Mouse (Mus musculus) midbrain, embryonic 10.5 days (tissue): Measurements from ENCODE around the gene Gm37240. TPM values are rescaled to one million over a fixed set of nuclear protein-coding genes. Genes with fewer than 3 reads are reported as not detected.

Experiments used
- DNase-seq: peaks from one replicate; pipeline ENCODE4 v3.0.0-alpha.2; 2017; ENCODE audit warnings: low spot score
- H3K27ac ChIP-seq: fragments of 300-500 bp; sonication (generic); replicated peaks from 2 replicates; pipeline ENCODE4 v1.5.1; 2016; ENCODE audit warnings: mild to moderate bottlenecking
- H3K27me3 ChIP-seq: fragments of 300-500 bp; sonication (generic); 2 replicates; pipeline ENCODE4 v1.6.1; 2016; ENCODE audit warnings: low read depth, mild to moderate bottlenecking; ENCODE audit not compliant: poor library complexity, severe bottlenecking
- H3K36me3 ChIP-seq: fragments of 300-500 bp; sonication (generic); 2 replicates; pipeline ENCODE4 v1.6.1; 2016; ENCODE audit warnings: mild to moderate bottlenecking, moderate library complexity
- H3K4me1 ChIP-seq: fragments of 300-500 bp; sonication (generic); 2 replicates; pipeline ENCODE4 v1.6.1; 2016
- H3K4me3 ChIP-seq: fragments of 300-500 bp; sonication (generic); 2 replicates; pipeline ENCODE4 v1.5.1; 2016; ENCODE audit warnings: mild to moderate bottlenecking, moderate library complexity
- H3K9me3 ChIP-seq: fragments of 300-500 bp; sonication (generic); replicated peaks from 2 replicates; pipeline ENCODE4 v1.6.1; 2016; ENCODE audit warnings: mild to moderate bottlenecking
- WGBS: fragments of 180-500 bp; shearing (Covaris S2); methylation state at CpG from one replicate; pipeline ENCODE4 v1.1.7; 2016; 5-methylcytosine and 5-hydroxymethylcytosine counted together
- polyA plus RNA-seq: library from polyadenylated mRNA; unstranded; fragments of >200 nt; fragmentation: Nextera tagmentation; extraction: Ambion mirVana; gene quantifications from 2 replicates; pipeline ENCODE4 v1.2.1, GENCODE M21; 2016

The Gm37240 gene
- polyA plus RNA-seq, 1 experiment from 2014 or later, result 0.44 TPM

DNA sequence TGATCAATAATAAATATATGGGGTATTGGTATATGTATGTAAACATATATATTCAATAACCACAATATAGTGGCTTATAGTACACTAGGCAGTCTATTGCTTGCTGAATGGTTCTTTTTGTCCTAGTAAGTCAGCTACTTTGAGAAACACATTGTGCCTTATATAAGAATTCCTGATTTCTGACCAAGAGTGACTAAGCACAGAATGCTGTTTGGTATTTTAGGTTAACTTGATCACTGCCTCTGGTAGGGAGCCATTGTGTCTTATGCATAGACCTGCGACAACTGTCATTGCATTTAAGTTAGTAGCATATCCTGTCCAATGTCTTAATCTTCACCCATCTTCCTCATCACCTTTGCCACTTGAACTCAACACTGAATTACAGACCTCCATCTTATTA lies 267.6 kb downstream of the Gm37240 start:
- Histone ChIP-seq H3K27me3 (no peaks in the 10 kb centered on the region), H3K9me3 (no peaks in the 10 kb centered on the region), H3K36me3 (peaks cover 38% of the 10 kb centered on the region), H3K4me1 (no peaks in the 10 kb centered on the region), H3K27ac (no peak overlapping the region), H3K4me3 (no peak overlapping the region)
- 94% methylated on average over 1 of the region's 1 CpGs for WGBS
- no peak for DNase-seq

DNA sequence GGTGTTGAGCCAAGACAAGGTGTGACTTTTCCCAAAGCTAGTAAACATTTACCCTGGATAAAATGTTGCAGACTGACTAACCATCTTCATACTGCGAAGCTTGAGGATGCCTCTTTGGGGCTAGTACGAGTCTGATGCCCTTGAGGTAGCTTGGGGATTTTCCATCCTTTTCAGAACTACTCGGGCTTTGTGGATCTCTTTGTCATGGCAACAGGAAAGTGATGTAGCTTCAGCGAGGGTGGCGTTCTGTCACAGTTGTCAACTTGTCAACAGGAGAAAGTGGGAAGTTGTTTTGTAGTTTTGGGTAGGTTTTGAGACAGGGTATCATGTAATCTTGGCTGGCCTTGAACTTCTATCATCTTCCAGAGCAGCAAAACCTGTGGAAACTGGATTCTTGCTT lies 268.0 kb downstream of the Gm37240 start:
- H3K36me3 ChIP-seq, result peaks cover 38% of the 10 kb centered on the region
- no peaks in the 10 kb centered on the region for H3K9me3 ChIP-seq
- no peak for DNase-seq
- H3K27ac ChIP-seq, result no peak overlapping the region
- H3K4me1 ChIP-seq, result no peaks in the 10 kb centered on the region
- WGBS, result 86% methylated on average over 5 of the region's 5 CpGs
- no peak overlapping the region for H3K4me3 ChIP-seq
- H3K27me3 ChIP-seq, result no peaks in the 10 kb centered on the region

DNA sequence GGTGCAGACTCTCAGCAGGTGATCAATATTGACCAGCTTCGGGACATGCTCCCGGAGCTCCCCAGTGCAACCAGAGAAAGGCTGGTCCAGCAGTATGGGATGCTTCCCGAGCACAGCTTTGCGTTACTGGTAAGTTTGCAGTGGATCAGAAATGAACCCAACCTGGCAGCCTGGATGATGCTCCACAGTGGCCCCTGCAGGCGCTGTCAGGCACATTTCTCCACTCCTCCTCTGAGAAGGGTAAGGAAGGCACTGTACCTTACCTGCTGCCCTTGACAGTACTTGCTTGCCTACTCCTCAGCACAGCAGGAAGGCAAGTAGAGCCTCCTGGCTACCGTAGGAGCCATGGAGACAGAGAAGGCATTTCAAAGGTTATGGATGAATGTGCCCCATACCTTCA lies 268.4 kb downstream of the Gm37240 start:
- Histone ChIP-seq H3K4me3 (no peak overlapping the region), H3K36me3 (peaks cover 38% of the 10 kb centered on the region), H3K9me3 (no peaks in the 10 kb centered on the region), H3K27ac (no peak overlapping the region), H3K4me1 (no peaks in the 10 kb centered on the region), H3K27me3 (no peaks in the 10 kb centered on the region)
- no peak for DNase-seq
- WGBS, result 86% methylated on average over 6 of the region's 6 CpGs

DNA sequence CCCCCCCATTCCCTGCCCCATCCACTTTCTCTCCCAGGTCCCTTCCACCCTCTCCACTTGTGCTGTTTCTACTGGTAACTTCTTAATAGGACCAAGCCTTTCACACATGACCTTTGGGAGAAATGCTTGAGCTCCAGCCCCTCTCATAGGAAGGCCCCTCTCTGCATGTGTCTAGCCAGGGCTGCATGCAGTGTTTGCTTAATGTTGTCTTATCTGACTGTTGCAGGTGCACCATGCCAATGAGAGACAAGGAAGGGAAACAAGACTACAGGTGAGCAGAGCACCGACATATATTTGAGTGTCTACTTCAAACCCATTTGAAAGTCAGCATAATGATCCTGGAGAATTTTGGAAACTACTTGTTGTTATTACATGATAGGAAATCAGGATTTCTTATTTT lies 270.9 kb downstream of the Gm37240 start:
- 91% methylated on average over 1 of the region's 1 CpGs for WGBS
- no peak overlapping the region for H3K4me3 ChIP-seq
- no peak for DNase-seq
- H3K27ac ChIP-seq, result no peak overlapping the region
- peaks cover 32% of the 10 kb centered on the region for H3K36me3 ChIP-seq
- H3K4me1 ChIP-seq, result no peaks in the 10 kb centered on the region
- H3K27me3 ChIP-seq, result no peaks in the 10 kb centered on the region
- no peaks in the 10 kb centered on the region for H3K9me3 ChIP-seq

DNA sequence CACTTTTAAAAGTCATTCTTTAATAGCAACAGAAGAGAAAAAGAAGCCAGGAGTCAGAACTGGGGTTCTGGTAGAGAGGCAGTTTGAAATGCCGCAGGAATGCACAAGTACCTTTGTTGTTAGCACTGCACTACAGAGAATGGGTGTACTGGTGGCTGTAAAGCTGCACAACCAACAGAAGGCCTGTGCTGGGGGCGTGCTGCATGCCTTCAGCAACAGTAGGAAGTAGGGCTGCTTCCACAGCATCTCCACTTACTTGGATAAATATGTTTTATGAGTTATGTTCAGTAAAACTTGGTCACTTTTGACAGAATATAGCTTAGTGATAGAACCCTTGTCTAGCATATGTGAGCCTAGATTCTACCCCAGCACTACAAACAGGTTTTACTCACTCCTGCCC lies 279.6 kb downstream of the Gm37240 start:
- peaks cover 11% of the 10 kb centered on the region; the same call in 1 of the 2 replicates for H3K36me3 ChIP-seq
- DNase-seq, result no peak
- no peaks in the 10 kb centered on the region for H3K27me3 ChIP-seq
- 97% methylated on average over 2 of the region's 2 CpGs for WGBS
- no peak overlapping the region for H3K4me3 ChIP-seq
- H3K27ac ChIP-seq, result no peak overlapping the region
- H3K4me1 ChIP-seq, result no peaks in the 10 kb centered on the region
- no peaks in the 10 kb centered on the region for H3K9me3 ChIP-seq

DNA sequence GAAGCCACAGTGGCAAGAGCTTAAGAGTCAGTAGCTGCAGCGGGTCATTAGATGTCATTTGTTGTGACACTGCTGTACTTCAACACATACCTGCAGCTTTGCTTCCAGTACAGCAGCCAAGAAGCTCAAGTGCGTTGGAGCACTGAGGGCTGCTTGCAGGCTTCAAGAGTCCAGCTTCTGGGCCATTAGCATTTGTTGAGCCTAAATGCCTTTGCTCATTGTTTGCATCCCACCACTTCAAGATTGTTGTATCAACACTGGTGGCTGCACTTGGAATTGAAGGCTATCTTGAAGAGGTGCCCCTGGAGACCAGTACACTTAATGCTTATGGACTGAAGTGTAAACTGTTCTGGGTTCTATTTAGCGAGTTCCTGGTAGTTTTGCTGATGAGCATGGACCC lies 280.4 kb downstream of the Gm37240 start:
- no peak overlapping the region for H3K4me3 ChIP-seq
- peaks cover 3% of the 10 kb centered on the region; the same call in 1 of the 2 replicates for H3K4me1 ChIP-seq
- no peaks in the 10 kb centered on the region for H3K27me3 ChIP-seq
- peaks cover 11% of the 10 kb centered on the region; the same call in 1 of the 2 replicates for H3K36me3 ChIP-seq
- whole genome bisulfite sequencing, result 95% methylated on average over 3 of the region's 3 CpGs
- DNase-seq, result no peak
- H3K9me3 ChIP-seq, result no peaks in the 10 kb centered on the region
- H3K27ac ChIP-seq, result no peak overlapping the region

DNA sequence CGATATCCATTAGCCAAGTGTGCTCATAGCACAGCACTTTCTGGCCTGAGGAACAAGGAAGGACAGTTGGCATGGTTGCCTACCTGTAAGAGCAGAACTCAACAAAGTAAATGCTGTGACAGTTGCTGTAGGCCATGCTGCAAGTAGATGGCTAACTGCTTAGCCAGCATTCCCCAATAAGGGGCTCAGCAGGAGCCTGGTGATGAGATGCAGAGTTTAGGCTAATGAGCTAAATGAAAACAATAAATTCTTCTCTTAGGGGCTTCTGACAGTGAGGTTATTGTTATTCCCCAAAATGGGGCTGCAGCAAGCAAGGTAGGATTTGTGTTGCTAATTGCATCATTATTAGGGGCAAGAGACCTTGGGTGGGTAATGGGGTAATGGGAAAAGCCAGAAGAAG lies 283.5 kb downstream of the Gm37240 start:
- Histone ChIP-seq H3K4me3 (no peak overlapping the region), H3K27me3 (no peaks in the 10 kb centered on the region), H3K36me3 (peaks cover 8% of the 10 kb centered on the region; the same call in 1 of the 2 replicates), H3K4me1 (peaks cover 9% of the 10 kb centered on the region; the same call in 1 of the 2 replicates), H3K27ac (no peak overlapping the region), H3K9me3 (no peaks in the 10 kb centered on the region)
- 88% methylated on average over 1 of the region's 1 CpGs for WGBS
- no peak for DNase-seq

DNA sequence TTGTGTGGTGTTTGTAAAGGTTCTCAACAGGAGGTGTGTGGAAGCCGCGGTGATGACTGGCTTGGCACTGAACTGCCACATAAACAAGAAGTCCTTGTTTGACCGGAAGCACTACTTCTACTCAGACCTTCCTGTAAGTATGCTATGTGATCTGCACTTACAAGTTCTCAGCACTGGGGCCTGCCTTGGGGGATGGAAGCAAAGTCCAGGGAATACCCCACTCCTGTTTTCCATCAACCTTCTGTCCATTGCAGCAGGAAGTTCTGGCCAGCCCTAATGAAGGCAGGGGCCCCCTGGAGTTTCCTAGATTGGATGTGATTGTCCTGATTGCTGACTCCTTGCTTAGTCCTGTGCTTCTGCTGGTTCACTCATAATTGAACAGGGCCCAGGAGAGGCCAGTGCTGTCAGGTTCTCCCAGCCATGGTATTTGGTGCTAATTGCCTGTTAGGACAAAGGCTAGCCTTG lies 285.4 kb downstream of the Gm37240 start:
- DNase-seq, result no peak

DNA sequence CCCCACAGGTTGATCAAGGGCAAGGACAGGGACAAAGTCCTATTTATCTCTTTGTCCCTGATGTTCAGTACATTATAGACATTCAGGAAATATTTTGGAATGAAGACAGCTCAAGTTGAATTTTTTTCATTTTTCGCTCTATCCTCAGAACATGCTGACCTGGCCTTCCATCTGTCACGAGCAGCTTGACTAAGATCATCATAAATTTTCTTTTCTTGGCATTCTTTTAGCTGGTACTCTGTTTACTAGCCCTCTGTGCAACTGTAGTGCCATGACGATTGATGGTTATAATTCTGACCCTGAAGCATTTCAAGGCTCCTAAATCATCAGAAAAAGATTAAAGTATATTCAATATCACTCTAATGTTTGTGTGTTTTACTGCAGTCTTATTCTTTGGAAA lies 287.8 kb downstream of the Gm37240 start:
- Histone ChIP-seq H3K9me3 (no peaks in the 10 kb centered on the region), H3K27ac (no peak overlapping the region), H3K4me3 (no peak overlapping the region), H3K4me1 (peaks cover 9% of the 10 kb centered on the region; the same call in 1 of the 2 replicates), H3K27me3 (no peaks in the 10 kb centered on the region), H3K36me3 (peaks cover under 1% of the 10 kb centered on the region; the same call in 1 of the 2 replicates)
- DNase-seq, result no peak
- WGBS, result 91% methylated on average over 3 of the region's 3 CpGs

More for the DNA sequence above, 285.4 kb downstream of the Gm37240 start:
- 72% methylated on average over 3 of the region's 3 CpGs for WGBS
- no peaks in the 10 kb centered on the region for H3K27me3 ChIP-seq
- H3K27ac ChIP-seq, result no peak overlapping the region
- H3K9me3 ChIP-seq, result no peaks in the 10 kb centered on the region
- H3K4me3 ChIP-seq, result no peak overlapping the region
- H3K36me3 ChIP-seq, result peaks cover 8% of the 10 kb centered on the region; the same call in 1 of the 2 replicates
- peaks cover 9% of the 10 kb centered on the region; the same call in 1 of the 2 replicates for H3K4me1 ChIP-seq

DNA sequence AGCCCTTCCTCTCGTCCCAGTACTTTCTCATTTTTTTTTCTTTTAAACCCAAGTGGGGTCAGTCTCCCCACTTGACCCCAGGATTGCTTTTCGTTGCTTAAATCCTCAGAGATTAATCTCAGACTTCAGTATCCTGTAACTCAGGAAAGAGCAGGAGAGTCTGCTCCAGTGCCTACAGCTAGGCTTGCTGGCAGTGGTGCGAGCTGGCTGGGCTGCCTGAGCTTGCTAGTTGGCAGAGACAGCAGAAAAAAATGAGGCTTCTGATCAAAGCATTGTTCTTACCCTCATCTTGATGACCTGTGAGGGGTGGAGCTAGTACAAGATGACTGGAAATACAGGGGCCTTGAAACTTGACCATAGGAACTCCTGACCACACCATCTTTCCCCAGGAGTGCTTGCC lies 292.9 kb downstream of the Gm37240 start:
- WGBS, result 80% methylated on average over 3 of the region's 3 CpGs

DNA sequence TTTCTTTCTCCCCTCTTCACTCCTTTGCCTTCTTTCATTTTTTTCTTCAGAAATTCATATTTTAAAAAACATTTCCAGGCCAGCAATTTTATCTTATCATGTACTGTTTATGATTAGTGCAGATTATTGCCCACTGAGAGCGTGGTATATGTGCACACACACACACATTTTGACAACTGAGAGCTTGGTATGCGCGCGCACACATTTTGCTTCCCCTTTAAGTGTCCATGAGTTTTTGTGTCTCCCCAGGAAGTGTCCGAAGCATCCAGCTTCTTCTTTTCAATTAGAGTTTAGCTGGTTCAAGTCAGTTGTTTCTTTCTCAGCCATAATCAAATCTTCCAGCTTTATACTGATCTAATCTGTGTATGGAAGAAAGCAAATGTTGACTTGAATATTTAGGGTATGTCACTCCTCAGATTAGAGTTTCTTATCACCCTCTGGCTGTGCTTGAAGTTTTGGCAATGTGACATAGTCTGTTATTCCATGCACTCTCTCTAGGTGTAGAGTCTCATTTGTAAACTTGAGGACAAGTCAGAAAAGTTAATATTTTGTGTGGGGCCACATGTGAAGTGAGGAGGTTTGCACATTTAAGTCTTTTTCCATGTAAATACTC lies 294.6 kb downstream of the Gm37240 start:
- 91% methylated on average over 5 of the region's 5 CpGs for WGBS
- no peaks in the 10 kb centered on the region for H3K4me1 ChIP-seq
- H3K27me3 ChIP-seq, result no peaks in the 10 kb centered on the region
- no peak overlapping the region for H3K27ac ChIP-seq
- no peaks in the 10 kb centered on the region for H3K9me3 ChIP-seq
- no peak overlapping the region for H3K4me3 ChIP-seq
- no peaks in the 10 kb centered on the region for H3K36me3 ChIP-seq
- DNase-seq, result no peak

More for the DNA sequence above, 292.9 kb downstream of the Gm37240 start:
- no peaks in the 10 kb centered on the region for H3K4me1 ChIP-seq
- no peak for DNase-seq
- H3K4me3 ChIP-seq, result no peak overlapping the region
- H3K36me3 ChIP-seq, result no peaks in the 10 kb centered on the region
- no peaks in the 10 kb centered on the region for H3K27me3 ChIP-seq
- H3K9me3 ChIP-seq, result no peaks in the 10 kb centered on the region
- H3K27ac ChIP-seq, result no peak overlapping the region

DNA sequence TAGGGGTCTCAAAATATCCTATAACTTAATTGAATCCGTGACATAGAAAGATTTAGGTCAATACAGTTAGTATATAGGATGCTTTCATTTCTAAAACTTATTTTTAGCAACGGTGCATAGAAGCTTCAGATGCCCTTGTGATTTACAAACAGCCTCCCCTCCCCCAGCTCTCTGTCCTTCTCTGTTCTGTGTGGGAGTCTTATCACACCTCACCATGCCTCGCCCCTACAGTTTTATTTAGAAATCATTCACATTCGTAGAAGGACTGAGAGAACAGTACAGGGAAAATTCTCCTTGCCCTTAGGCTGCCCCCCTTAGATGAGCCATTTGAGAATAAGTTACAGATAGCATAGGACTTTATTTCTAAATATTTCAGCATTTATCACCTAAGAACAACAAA lies 295.3 kb downstream of the Gm37240 start:
- Histone ChIP-seq H3K9me3 (no peaks in the 10 kb centered on the region), H3K4me3 (no peak overlapping the region), H3K36me3 (no peaks in the 10 kb centered on the region), H3K4me1 (no peaks in the 10 kb centered on the region), H3K27ac (no peak overlapping the region), H3K27me3 (no peaks in the 10 kb centered on the region)
- no peak for DNase-seq
- 81% methylated on average over 4 of the region's 4 CpGs for WGBS

DNA sequence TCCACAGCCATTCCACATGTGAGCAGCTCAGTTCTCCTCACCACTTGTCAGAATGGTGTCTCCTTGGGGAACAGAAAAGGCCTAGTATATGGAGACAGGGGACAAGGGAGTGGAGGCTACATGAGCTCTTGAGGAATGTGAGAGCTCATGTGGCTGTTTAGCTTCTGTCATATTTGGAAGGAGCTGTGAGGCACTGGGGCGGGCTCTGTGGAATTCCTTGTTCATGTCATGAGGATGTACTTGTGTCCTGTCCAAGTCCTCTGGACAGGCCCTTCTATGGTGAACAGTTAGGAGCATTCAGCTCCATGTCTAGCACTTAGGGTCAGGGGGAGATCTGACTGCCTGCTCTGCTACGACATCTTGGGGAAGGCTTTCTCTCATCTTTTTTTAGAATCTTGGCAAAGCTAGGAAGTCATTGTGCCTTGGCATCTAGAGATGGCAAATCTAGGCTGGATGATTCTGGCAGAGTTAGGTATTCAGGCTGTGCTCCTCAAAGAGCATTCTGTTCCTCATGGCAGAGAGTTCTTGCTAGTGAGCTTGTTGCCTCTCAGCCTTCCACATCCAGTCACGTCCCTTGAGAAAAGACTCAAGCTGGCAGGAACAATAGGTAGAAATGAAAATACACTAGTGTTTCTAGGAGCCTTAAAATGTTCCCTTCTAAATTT lies 297.1 kb downstream of the Gm37240 start:
- H3K36me3 ChIP-seq, result no peaks in the 10 kb centered on the region
- WGBS, result 92% methylated on average over 3 of the region's 3 CpGs

More for the DNA sequence above, 297.1 kb downstream of the Gm37240 start:
- Histone ChIP-seq H3K4me3 (no peak overlapping the region), H3K27ac (no peak overlapping the region), H3K4me1 (no peaks in the 10 kb centered on the region), H3K9me3 (no peaks in the 10 kb centered on the region), H3K27me3 (no peaks in the 10 kb centered on the region)
- no peak for DNase-seq
